Mouse (Mus musculus): ENCODE results near the gene Nmrk2.
A peak's percentile ranks its signal among the peaks of the same experiment; 100 is the strongest.

Nmrk2 gene

GRCm38 (mm10) chr10:81216810-81217209, 15.0 kb upstream of the Nmrk2 start:
- DNase-seq (ENCODE audit: inconsistent ontology term), result no peak

DNA sequence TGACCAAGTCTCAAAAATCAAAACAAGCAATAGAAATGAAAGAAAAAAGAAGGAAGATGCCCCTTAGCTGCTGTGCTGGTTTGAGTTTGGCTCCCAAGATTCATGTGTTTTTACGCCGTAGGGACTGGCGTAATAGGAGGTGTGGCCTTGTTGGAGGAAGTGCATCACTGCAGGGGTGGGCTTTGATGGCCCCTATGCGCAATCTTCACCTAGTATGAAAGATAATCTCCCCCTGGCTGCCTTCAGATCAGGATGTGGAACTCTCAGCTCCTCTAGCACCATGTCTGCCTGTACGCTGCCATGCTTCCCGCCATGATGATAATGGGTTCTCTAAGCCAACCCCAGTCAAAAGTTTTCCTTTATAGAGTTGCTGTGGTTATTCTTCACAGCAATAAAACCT, 14.4 kb upstream of the Nmrk2 start:
- no peak for DNase-seq (ENCODE audit: inconsistent ontology term)

GRCm38 (mm10) chr10:81210154-81210553, 8.3 kb upstream of the Nmrk2 start:
- no peak for DNase-seq (ENCODE audit: inconsistent ontology term)

- DNase-seq (ENCODE audit: inconsistent ontology term), result no peak
These were observed 2.3 kb upstream of the Nmrk2 start for GRCm38 (mm10) chr10:81204137-81204536.

DNA sequence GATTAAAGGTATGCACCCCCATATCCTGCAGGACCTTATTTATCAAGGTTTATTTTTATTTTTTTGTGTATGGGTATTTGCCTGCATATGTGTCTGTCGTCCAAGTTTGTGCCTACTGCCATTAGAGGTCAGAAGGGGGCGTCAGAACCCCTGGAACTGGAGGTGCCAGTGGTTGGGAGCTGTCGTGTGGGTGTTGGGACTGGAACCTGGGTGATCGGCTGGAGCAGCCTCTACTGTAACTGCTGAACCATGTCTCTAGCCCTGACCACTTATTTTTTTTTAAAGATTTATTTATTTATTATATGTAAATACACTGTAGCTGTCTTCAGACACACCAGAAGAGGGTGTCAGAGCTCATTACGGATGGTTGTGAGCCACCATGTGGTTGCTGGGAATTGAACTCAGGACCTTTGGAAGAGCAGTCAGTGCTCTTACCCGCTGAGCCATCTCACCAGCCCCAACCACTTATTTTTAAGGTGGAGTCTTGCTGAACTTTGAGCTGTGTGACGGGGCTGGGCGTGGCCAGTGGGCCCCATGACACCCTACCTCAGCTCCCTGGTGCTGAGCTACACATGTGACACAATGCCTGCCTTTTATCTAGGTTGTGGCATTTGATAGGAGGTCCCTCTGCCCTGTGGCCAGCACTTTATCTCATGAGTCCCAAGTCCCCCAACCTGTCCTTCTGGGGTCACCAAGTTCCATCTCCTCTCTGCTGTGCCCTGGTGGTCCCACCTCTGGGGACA, 1.3 kb upstream of the Nmrk2 start:
- DNase-seq (ENCODE audit: inconsistent ontology term), result no peak

DNA sequence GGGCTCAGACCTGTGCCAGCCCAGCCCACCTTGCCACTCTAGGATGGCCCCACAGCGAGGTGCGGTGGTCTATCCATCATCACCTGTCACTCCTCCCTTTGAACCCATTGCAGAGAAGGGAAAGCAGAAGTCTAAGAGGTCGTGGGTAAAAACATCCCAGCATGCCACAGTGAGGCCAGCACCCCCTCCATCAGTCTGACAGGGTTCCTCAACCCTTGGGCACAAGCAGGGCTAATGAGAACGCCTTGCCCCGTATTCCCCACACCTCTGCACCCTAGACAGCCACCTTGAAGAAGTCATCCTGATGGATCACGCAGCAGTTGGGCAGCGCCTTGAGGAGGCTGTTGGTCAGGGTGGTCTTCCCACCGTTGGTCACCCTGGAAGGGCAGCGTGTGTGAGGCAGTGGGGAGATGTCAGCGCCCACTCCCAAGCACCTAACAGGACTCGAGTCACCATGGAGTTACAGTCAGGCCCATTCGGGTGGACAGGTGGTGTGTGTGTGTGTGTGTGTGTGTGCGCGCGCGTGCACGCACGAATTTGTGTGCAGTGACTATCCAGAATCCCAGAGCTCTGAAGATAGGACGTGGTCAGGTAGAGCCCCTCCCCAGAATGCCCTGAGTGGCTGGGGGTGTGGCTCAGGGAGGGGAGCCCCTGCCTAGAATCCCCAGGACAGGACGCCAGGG, 1.1 kb downstream of the Nmrk2 start:
- no peak for DNase-seq (ENCODE audit: inconsistent ontology term)

DNA sequence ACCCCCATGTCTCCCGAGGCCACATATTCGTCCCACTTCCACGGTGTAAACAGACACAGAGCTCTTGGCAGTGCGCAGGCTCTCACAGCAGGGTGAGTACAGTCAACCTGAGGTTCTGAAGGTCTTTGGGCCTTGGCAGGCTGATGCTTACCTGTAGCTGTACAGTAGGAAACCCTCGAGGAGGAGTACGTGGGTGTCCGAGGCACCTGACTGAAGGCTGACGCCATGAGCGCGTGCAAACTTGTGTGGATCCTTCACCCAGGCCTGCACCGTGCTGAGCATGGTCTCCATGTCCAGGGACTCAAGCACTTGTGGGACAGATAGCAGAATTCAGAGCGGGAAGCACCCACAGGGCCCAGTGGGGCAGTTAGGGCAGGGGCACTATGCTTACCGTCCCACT, 1.7 kb downstream of the Nmrk2 start:
- DNase-seq (ENCODE audit: inconsistent ontology term), result no peak

DNA sequence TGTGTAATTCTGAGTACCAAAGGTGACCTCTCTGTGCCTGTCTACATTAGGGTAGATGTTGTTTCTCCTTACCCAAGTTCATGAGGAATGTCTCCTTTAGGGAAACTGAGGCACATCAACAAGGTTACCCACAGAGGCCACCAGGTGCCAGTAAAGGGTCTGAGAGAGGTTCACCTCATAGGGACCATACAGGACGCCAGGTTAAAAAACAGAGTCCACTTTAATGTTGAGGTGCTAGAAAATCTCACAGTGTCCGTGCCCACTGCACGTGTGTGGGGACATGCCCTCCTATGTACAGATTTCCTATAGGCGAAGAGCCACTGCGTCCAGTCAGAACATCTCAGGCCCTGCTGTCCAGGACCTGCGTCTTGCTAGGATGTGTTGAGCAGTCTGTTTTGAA, 2.9 kb downstream of the Nmrk2 start:
- DNase-seq (ENCODE audit: inconsistent ontology term), result no peak

- peak; percentile 62 for DNase-seq (ENCODE audit: inconsistent ontology term)
These were observed 3.6 kb downstream of the Nmrk2 start for GRCm38 (mm10) chr10:81198230-81198629.

DNA sequence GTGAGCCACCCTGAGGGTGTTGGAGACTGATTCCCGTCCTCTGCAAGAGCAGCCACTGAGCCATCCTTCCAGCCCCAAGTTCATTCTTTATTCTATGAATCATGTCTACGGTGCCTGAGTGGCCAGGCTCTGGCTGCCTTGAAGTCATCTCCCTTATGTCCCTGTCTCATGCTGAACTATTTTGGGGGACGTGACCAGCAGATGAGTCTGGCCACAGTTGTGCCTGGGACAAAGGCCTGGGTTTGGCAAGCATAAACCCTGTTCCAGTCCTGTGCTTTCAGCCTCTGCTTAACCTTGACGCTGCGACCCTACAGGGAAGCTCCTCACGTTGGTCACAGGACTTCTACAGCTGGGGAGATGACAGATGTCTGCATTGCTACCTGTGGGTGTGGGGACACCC, 4.5 kb downstream of the Nmrk2 start:
- DNase-seq (ENCODE audit: inconsistent ontology term), result no peak

GRCm38 (mm10) chr10:81196470-81197065, 5.3 kb downstream of the Nmrk2 start:
- DNase-seq (ENCODE audit: inconsistent ontology term), result no peak

DNA sequence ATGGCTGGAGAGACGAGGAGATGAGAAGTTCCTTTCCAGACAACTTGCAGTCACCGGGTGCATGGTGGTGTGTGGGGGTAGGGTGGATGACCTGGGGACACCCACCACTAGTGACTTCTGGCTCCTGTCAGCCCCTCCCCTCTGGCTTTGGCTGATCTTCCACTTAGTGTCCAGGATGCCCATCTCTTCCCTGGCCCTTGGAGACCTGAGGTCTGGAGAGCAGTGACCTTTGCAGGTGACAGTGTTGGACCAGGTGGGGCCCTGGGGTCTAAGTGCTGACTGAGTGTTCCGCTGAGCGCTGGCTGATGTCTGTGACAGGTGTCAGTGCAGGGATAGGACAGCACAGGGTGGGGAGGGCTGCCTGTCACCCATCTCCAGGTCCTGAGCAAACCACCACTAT, 6.6 kb downstream of the Nmrk2 start:
- no peak for DNase-seq (ENCODE audit: inconsistent ontology term)

DNA sequence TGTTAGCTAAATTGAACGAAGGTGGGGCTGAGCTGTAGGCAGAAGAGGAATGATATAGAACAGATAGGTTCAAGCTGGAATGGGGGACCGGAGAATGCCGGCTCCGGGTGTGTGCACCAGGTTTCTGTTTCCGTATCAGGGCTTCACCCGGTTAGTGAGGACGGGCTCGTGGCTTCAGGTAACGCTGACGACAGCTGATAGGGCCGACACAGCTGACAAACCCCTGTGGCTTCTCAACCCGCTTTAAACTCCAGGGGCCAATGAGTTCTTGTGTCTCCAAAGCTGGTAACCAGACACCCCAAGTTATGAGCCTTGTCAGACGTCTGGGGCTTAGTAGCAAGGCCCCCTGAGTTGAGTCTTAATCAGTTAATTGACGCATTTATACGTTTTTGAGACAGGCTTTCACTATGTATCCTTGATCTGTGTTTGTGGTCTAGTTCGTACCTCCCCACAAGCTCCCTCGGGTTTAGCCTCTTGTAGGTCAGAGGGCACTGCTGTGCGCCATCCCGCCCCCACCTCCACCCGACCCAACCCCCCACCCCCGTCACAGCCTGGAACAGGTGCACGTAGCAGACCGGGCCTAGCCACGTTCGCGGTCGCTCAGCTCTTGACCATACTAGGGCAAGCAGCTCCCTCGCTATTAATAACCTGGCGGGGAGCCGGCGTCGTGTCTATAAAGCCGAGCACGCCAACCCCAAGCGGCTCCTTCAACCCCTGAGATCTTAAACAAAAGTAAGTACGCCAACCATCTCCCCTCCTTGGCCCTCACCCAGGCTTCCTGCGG, 7.7 kb downstream of the Nmrk2 start:
- peak; percentile 34 for DNase-seq (ENCODE audit: inconsistent ontology term)

DNA sequence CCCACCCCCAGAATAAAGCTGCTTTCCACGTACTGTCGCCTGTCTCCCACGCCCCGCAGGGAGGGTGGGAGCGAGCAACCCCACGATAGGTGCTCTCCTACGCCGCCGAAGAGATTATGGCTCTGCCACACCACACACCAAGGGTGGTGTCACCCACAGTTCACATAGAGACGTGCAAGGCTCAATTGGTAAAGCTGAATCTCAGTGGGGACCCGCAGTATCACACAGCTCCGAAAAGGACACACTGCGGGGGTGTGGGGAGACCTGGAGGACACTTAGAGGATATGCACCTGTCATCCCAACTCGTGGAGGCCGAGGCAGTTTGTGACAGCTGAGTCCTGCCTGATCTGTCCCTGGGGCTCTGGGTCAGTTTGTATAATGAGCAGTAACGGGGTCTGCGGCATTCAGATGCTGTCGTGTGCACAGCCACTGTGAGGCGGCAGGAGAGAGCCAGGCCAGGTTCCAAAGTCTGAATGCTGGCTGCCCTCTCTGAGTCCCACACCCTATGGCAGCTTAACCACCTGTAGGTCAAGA, 8.8 kb downstream of the Nmrk2 start:
- no peak for DNase-seq (ENCODE audit: inconsistent ontology term)

GRCm38 (mm10) chr10:81192270-81192967, 9.4 kb downstream of the Nmrk2 start:
- DNase-seq (ENCODE audit: inconsistent ontology term), result peak; percentile 87

DNA sequence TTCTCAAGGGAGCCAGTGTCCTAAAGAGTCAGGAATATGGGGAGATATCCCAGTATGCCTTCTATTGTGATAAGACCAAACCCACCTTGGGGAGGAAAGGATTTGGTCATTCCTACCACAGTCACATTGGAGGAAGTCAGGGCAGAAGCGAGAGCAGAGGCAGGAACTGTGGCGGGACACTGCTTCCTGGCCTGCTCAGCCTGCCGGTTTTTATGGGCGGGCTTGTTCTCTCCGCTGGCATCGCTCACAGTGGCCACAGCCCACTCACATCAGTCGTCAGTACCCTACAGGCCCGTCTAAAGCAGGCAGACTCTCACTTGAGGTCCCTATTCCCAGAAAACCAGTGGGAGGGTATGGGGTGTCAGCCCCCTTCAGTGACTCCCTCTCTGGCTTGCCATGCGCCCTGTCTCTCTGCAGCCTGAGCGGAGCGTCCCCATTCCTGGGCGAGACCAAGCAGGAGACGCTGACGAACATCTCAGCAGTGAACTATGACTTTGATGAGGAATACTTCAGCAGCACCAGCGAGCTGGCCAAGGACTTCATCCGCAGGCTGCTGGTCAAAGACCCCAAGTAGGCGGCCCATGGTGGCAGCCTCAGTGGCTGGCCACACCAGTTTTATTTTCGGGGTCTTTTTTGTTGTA, 10.4 kb downstream of the Nmrk2 start:
- DNase-seq (ENCODE audit: inconsistent ontology term), result no peak

DNA sequence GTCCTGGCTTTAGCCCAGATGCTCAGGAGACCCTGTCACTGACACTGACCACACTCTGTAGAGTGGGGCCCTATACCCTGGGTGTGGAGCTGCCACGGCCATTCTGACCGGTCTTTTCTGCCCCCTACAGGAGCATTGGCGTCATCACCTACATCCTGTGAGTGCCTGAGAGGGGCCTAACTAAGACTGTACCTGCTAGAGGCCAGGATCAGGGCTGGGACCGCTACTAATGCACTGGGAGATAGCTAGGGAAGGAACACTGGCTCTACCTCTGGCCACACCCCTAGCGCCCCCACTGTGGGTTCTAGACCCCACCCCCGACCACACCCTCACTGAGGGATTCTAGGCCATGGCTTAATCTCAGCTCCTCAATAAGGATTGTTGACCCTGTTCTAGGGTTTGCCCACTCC, 10.9 kb downstream of the Nmrk2 start:
- no peak for DNase-seq (ENCODE audit: inconsistent ontology term)

DNA sequence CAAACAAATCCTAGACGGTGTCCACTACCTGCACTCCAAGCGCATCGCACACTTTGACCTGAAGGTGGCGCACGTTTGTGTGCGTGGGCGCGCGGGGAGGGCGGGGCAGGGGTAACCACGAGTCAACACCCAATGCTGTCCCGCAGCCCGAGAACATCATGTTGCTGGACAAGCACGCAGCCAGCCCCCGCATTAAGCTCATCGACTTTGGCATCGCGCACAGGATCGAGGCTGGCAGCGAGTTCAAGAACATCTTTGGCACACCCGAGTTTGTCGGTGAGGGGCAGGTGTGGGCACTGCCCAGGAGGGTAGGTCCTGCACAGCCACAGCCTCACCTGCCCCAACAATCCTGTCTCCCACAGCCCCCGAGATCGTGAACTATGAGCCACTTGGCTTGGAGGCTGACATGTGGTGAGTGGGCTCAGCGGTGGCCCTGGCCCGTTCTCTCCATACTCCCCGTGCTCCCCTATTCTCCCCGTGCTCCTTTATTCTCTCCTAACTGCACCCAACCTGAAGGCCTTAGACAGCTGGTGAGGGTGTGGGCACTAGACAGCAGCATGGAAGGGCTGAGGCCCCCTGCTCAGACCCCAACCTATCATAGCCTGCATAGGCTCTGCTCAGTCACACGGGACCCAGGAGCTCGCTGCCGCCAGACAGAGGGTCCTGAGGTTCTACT, 11.5 kb downstream of the Nmrk2 start:
- DNase-seq (ENCODE audit: inconsistent ontology term), result no peak

DNA sequence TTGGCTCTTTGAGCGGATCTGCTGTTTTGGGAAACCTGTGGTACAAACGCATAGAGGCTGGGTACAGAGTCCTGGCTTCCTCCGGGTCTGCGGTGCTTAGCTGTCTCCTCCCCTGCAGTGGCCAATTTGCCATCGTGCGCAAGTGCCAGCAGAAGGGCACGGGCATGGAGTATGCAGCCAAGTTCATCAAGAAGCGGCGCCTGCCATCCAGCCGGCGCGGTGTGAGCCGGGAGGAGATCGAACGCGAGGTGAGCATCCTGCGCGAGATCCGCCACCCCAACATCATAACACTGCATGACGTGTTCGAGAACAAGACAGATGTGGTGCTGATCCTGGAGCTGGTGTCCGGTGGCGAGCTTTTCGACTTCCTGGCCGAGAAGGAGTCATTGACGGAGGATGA, 12.0 kb downstream of the Nmrk2 start:
- no peak for DNase-seq (ENCODE audit: inconsistent ontology term)

GRCm38 (mm10) chr10:81187161-81187560, 14.7 kb downstream of the Nmrk2 start:
- no peak for DNase-seq (ENCODE audit: inconsistent ontology term)
